Mouse (Mus musculus) MEL (cell line): ENCODE measurements around the gene Tfam.

Source experiments
- CTCF ChIP-seq, 3 experiments: IDR thresholded peaks in 2 of 3; conservative IDR thresholded peaks in 1 of 3; 2 replicates each; pipeline ENCODE4 v1.5.1; 2011 to 2012; ENCODE audit warnings: low read length in 3 of 3, low read depth in 2 of 3, mild to moderate bottlenecking in 2 of 3, improper control_type of control experiment in 1 of 3, inconsistent platforms in 1 of 3, mixed read lengths in 1 of 3, moderate library complexity in 1 of 3; ENCODE audit not compliant: control insufficient read depth in 1 of 3, insufficient read depth in 1 of 3, poor library complexity in 1 of 3, severe bottlenecking in 1 of 3
- POLR2A ChIP-seq, 2 experiments: IDR thresholded peaks; 2 replicates each; pipeline ENCODE4 v1.6.1; 2011 to 2012; ENCODE audit warnings: low read length in 2 of 2, mild to moderate bottlenecking in 2 of 2, control low read depth in 1 of 2, improper control_type of control experiment in 1 of 2, low read depth in 1 of 2, moderate library complexity in 1 of 2; ENCODE audit not compliant: control insufficient read depth in 1 of 2, insufficient read depth in 1 of 2, poor library complexity in 1 of 2
- POLR2AphosphoS5 ChIP-seq: IDR thresholded peaks from 2 replicates; pipeline ENCODE4 v1.6.1; 2012; ENCODE audit warnings: low read depth, borderline replicate concordance, mild to moderate bottlenecking, inconsistent platforms, low read length, moderate library complexity, mixed read lengths
- ZNF384 ChIP-seq: IDR thresholded peaks from 2 replicates; pipeline ENCODE4 v1.6.1; 2012; ENCODE audit warnings: low read depth, mild to moderate bottlenecking, inconsistent platforms, low read length, improper control_type of control experiment

DNA sequence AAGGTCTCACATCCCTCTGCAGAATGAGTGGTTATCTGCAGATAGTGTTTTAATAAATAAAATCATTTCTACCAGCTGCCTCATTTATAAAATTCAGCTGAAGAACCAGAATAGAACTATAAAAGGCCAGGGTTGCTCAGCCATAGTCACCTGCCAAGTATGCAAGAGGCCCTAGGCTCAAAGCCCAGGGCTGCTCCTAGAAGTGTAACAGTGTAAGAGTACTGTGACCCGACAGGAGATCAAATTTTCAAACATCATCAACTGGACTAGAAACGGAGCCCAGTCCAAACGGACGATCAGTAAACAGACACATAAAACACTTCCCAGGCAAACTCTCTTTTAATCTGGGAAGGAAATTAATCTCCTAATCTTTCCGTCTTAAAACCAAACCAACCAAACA lies 13.8 kb upstream of the Tfam start:
- TF ChIP-seq POLR2AphosphoS5 (no peak), ZNF384 (no peak), POLR2A (IDR thresholded peaks at IDR 0.05; ENCODE audit: control insufficient read depth in 1 of 2, insufficient read depth in 1 of 2, low read depth in 1 of 2, low read length in 2 of 2, poor library complexity in 1 of 2) (no peak), CTCF (IDR thresholded peaks at IDR 0.05 in 2 of 3, conservative IDR thresholded peaks at IDR 0.05 in 1 of 3; ENCODE audit: control insufficient read depth in 1 of 3, insufficient read depth in 1 of 3, low read depth in 2 of 3, low read length in 3 of 3, poor library complexity in 1 of 3, severe bottlenecking in 1 of 3) (no peak)
